Mouse (Mus musculus) mouse trophoblast stem cell (cell line): ENCODE data around the gene Cdh9.

ENCODE experiments used
- in situ Hi-C, 2 experiments: fragments of 300-500 bp; cut with MseI, MboI; formaldehyde crosslinking; loops; 2 replicates in 1 of 2; 3 replicates in 1 of 2; pipeline ENCODE4 v1.15.1; 2025

Gene Cdh9

DNA sequence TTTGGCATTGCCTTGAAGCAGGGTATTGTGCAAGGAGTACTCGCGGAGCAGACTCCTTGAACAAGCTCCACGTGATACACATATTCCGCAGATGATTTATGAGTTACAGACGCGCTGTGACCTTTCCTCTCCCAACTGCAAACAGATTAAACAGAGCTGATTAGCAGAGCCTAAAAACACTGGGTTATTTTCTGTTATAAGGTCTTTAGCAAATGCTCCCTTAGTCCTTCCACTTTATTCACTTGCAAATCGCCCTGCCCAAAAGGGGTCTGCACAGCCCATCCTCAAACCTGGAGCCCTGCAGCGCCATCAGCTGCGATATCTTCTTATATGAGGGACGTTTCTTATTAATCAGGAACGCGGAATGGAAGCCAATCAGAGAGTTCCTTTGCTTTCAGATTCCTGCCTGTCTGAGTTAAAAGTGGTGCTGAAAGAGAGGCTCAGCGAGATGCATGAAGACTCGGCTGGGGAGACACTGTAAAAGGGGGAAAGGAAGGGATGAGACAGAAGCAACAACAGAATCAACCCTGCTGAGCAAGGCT, at the start of gene Cdh9:
Gene Cdh9 (plus strand): TSS at position 287 of the 542 bp plus-strand sequence.
- in situ Hi-C loops: no loop called here

GRCm38 (mm10) chr15:16679096-16679495, 49.5 kb upstream of the Cdh9 start:
- in situ Hi-C loops: no loop called here

GRCm38 (mm10) chr15:16699821-16700220, 28.7 kb upstream of the Cdh9 start:
- in situ Hi-C loops: no loop called here

DNA sequence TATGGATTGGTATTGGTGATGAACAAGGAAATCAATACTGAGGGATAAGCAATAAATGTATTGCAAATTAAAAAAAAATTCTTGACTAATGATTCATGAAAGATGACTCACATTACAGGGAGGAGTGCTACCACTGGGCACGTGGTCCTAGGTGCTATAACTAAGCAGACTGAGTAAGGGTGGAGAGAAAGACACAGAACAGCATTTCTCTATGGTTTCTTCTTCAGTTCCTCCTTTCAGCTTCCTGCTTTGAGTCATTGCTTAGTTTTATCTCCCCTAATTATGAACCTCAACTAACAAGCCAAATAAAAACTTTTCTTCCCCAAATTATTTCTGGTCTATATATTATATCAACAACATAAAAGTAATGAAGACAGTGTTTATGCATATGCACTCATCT, 26.2 kb upstream of the Cdh9 start:
- in situ Hi-C loops: no loop called here

DNA sequence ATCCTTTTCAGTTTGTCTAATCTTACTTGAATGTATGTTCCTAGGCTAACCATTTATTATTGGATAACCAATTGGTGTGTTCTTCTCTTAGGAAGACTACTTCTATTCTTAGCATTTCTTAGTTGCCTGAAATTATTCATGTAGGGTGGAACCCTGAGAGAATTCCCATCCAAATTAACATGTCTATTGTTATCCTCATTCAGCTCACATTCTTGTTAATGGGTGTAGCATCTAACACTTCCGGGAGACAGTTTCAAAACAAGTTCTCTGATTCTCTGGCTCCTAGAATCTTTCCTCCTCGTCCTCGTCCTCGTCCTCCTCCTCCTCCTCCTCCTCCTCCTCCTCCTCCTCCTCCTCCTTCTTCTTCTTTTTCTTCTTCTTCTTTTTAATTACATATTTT, 10.5 kb downstream of the Cdh9 start:
- in situ Hi-C loops: no loop called here

- in situ Hi-C loops: no loop called here
These were observed 18.1 kb downstream of the Cdh9 start for GRCm38 (mm10) chr15:16746672-16747071.

DNA sequence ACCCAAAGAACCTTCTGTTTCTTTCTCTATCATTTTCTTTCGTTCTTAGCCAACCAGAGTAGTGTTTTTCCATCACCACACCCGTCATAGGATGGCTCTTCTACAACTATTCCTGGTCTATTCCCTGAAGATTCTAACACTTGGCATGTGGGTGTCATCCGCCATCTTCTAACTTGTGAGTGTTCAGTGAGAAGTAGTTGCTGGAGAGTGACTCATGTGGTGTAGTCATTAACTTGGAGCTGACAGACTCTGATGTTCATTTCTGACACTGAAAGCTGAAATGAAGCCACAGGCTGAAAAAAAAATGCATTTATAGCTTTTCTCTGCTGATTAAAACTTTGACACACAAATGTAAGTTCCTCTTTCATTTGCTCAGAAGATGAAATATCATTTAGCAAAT, 34.7 kb downstream of the Cdh9 start:
- in situ Hi-C loops: no loop called here

DNA sequence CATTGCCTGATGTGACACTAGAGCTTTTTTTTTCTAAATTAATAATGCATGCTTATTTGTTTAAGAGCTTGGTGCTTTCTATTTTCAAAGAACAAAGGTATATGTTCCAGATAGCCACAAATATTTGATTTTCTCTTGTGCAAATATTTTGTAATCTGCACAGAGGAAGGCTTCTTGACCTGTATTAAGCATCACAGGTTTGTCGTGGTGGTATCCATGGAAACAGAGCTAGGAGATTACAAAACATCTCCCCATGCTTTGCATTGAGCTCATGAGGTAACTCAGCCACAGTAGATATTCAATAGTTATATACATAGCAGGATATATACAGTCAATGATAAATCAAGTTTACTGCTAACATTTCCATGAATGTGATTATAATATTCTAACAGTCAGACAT, 56.0 kb downstream of the Cdh9 start:
- in situ Hi-C loops: no loop called here

DNA sequence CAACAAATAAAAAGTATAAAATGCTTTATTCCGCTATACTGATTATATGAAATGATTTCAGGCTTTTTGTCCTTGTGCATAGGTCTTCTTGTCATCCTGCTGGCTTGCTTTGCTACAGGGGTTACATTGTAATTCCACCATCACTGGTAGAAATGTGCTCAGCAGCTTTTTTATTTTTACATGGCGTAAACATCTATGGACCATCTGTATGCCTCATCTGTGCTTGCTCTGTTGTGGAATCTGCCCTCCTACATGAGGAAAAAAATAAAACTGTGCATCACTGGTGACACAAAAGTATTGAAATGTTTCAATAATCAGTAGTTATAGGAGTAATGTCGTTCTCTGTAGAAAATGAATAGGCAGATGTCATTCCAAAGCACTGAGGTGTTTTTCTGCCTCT, 64.3 kb downstream of the Cdh9 start:
- in situ Hi-C loops: no loop called here

DNA sequence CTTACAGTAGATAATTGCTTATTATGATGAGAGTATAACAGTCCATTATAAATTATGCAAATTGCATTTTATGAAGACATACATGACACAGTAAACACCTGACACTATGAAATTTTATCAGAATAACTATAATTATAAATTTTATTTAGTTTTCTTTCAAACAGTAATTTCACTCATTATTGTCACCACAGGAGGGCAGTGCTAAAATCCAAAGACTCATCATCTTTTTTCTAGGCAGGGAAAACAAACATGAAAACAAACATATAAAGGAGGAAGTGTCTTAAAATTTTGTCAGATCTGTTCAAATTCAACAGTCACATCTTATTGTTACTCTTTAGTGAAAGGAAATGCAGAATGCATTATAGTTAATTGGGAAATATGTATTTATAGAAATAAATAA, 72.7 kb downstream of the Cdh9 start:
- in situ Hi-C loops: no loop called here

DNA sequence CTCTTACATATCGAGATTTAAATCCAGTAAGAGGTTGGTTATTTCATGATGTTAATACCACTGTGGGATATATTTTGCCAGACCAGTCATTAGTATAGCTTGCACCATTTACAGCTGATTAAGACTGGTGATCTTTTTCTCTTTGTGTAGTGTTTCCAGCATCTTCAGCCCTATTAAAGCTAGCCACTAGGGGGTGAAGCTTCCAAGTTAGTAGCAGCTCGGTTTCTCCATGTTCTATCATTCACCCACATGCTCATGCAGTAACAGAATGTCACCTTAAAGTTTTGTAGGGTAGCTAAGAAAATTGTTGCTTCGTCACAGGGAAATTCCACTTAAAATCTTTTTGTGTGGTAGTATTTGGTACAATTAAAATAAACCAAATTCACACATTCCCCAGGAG, 82.2 kb downstream of the Cdh9 start:
- in situ Hi-C loops: no loop called here

GRCm38 (mm10) chr15:16814035-16814434, 85.5 kb downstream of the Cdh9 start:
- in situ Hi-C loops: no loop called here

DNA sequence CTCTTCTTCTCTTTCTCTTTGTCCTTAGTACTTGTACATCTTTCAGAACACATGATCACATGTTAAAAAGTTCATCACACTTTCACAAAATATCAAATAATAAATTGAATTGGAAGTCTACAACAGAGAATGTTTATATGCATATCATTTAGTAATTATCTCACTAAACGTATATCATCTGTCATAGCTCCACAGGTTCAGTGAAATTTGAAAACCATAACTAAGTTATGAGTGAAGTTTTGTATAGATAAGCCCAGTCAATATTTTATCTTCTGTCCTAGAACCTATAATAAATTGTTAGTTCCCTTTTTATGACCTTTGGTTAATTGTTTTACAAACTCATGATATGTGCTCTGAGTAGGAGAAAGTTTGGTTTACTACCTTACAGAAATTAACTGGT, 106.2 kb downstream of the Cdh9 start:
- in situ Hi-C loops: no loop called here

DNA sequence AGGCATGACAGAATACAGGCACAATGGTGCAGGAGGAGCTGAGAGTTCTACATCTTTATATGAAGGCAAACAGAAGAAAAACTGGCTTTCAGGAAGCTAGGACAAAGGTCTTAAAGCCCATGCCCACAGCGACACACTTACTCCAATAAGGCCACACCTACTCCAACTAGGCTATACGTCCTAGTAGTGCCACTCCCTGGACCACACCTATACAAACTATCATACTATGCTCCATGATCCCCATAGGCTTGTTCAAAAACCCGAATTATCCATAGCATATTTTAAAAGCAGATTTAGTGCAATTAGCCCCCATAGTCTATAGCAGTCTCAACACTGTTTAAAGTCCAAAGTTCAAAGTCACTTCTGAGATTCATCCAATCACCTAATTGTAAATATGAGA, 154.0 kb downstream of the Cdh9 start:
- in situ Hi-C loops: no loop called here

GRCm38 (mm10) chr15:16896674-16897073, 168.1 kb downstream of the Cdh9 start:
- in situ Hi-C loops: no loop called here
